Mouse (Mus musculus) C2C12 (cell line): ENCODE data around the gene Gm17660. TPM values are rescaled to one million over a fixed set of nuclear protein-coding genes. Genes with fewer than 3 reads are reported as not detected.

ENCODE experiments used
- H3K27me3 ChIP-seq: one replicate; pipeline ENCODE4 v1.6.1; 2011; ENCODE audit not compliant: control insufficient read depth, insufficient read depth, insufficient read length
- H3K36me3 ChIP-seq: one replicate; pipeline ENCODE4 v1.6.1; 2011; ENCODE audit not compliant: control insufficient read depth, insufficient read depth
- H3K4me3 ChIP-seq: one replicate; pipeline ENCODE4 v1.5.1; 2011; ENCODE audit warnings: mild to moderate bottlenecking, control low read depth; ENCODE audit not compliant: poor library complexity, insufficient read depth, severe bottlenecking
- H3K79me2 ChIP-seq: one replicate; pipeline ENCODE4 v1.6.1; 2011; ENCODE audit not compliant: control insufficient read depth, insufficient read depth
- H3K79me3 ChIP-seq: one replicate; pipeline ENCODE4 v1.6.1; 2011; ENCODE audit warnings: low read depth, control low read depth
- H3ac ChIP-seq: one replicate; pipeline ENCODE3; 2011; ENCODE audit warnings: low read depth; ENCODE audit not compliant: control insufficient read depth, insufficient read length
- CEBPB ChIP-seq: IDR thresholded peaks from one replicate; pipeline ENCODE4 v1.6.1; 2011; ENCODE audit warnings: low read depth, mild to moderate bottlenecking, control low read depth, moderate library complexity
- CTCF ChIP-seq: IDR thresholded peaks from one replicate; pipeline ENCODE4 v1.5.1; 2011; ENCODE audit not compliant: control insufficient read depth, insufficient read depth, insufficient read length
- FOSL1 ChIP-seq: IDR thresholded peaks from one replicate; pipeline ENCODE4 v1.8.0; 2011; ENCODE audit warnings: mild to moderate bottlenecking, low read length; ENCODE audit not compliant: poor library complexity, insufficient read depth, severe bottlenecking
- MAX ChIP-seq: IDR thresholded peaks from one replicate; pipeline ENCODE4 v1.6.1; 2011; ENCODE audit warnings: mild to moderate bottlenecking, control low read depth
- MYOD1 ChIP-seq: IDR thresholded peaks from one replicate; pipeline ENCODE4 v1.6.1; 2011; ENCODE audit warnings: low read depth; ENCODE audit not compliant: control insufficient read depth, insufficient read length
- MYOG ChIP-seq: IDR thresholded peaks from one replicate; pipeline ENCODE4 v1.6.1; 2011; ENCODE audit not compliant: control insufficient read depth, insufficient read length; ENCODE audit errors: extremely low read depth
- USF1 ChIP-seq: IDR thresholded peaks from one replicate; pipeline ENCODE4 v1.6.1; 2011; ENCODE audit warnings: low read depth, mild to moderate bottlenecking, control low read depth, moderate library complexity
- polyA plus RNA-seq: library from polyadenylated mRNA; unstranded; fragments of >200 nt; fragmentation: generic; extraction: Trizol; gene quantifications from one replicate; pipeline ENCODE4 v1.2.1, GENCODE M21; 2012; ENCODE audit warnings: missing spikeins

Gene Gm17660
- polyA plus RNA-seq, 1 experiment: not detected

DNA sequence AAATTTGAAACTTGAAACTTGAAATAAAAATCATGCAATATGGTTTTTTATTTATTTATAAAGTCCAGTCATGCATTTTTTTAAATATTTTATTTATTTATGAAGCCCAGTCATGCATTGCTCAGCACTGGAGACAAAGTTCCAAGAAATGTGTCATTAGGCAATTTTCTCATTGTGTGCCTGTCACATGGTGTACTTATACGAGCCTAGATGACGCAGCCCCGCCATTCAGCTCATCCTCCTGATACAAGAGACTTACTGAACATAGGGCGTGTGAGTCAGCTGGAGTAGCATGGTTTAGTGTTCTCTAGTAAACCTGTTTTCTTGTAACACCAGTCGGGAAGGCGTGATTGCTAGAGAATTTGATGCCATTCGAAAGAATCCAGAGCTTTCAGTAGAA lies 21.1 kb downstream of the Gm17660 start:
- Histone ChIP-seq H3ac (no peak overlapping the region), H3K4me3 (no peak overlapping the region), H3K36me3 (peaks cover 49% of the 10 kb centered on the region), H3K79me2 (peaks cover 17% of the 10 kb centered on the region), H3K79me3 (no peaks in the 10 kb centered on the region), H3K27me3 (no peaks in the 10 kb centered on the region)
- TF ChIP-seq MYOD1 (no peak), CEBPB (peak; percentile 70), MYOG (no peak), MAX (peak; percentile 74), CTCF (no peak), USF1 (peak; percentile 90), FOSL1 (peak; percentile 24)

- Histone ChIP-seq H3K4me3 (no peak overlapping the region), H3K79me2 (peaks cover 17% of the 10 kb centered on the region), H3ac (no peak overlapping the region), H3K36me3 (peaks cover 52% of the 10 kb centered on the region), H3K27me3 (no peaks in the 10 kb centered on the region), H3K79me3 (no peaks in the 10 kb centered on the region)
- TF ChIP-seq MYOG (no peak), FOSL1 (no peak), MYOD1 (no peak), CTCF (no peak), MAX (no peak), USF1 (no peak), CEBPB (no peak)
Observed at GRCm38 (mm10) chr5:104055816-104056215, 21.6 kb downstream of the Gm17660 start.

DNA sequence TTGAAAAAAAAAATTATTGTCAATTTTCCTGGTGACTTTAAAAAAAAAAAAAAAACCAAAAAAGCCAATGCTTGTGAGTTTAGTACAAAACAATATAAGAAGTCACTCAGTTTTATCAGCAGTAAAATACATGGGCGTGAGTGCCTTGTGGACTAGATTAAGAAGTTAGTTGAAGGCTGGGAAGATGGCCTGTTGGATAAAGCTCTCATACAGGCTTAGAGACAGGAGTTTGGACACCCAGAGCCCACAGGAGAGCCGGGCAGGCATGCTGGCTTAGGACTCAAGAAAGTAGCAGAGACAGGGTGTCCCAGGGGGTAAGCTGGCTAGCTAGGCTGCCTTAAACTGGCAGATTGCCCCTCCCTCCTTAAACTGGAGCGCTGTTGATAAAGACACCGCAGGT lies 22.5 kb downstream of the Gm17660 start:
- Histone ChIP-seq H3K36me3 (peaks cover 54% of the 10 kb centered on the region), H3K4me3 (no peak overlapping the region), H3ac (no peak overlapping the region), H3K79me3 (peaks cover 5% of the 10 kb centered on the region), H3K27me3 (no peaks in the 10 kb centered on the region), H3K79me2 (peaks cover 23% of the 10 kb centered on the region)
- TF ChIP-seq MYOG (no peak), CEBPB (no peak), CTCF (no peak), FOSL1 (no peak), MAX (no peak), USF1 (no peak), MYOD1 (no peak)

GRCm38 (mm10) chr5:104052956-104053355 lies 24.5 kb downstream of the Gm17660 start:
- no peaks in the 10 kb centered on the region for H3K27me3 ChIP-seq
- no peak overlapping the region for H3ac ChIP-seq
- TF ChIP-seq CTCF (no peak), USF1 (no peak), FOSL1 (no peak), MAX (no peak), MYOG (no peak), CEBPB (no peak), MYOD1 (no peak)
- H3K4me3 ChIP-seq: no peak overlapping the region
- H3K36me3 ChIP-seq: peaks cover 35% of the 10 kb centered on the region
- H3K79me2 ChIP-seq: peaks cover 40% of the 10 kb centered on the region
- H3K79me3 ChIP-seq: peaks cover 7% of the 10 kb centered on the region

GRCm38 (mm10) chr5:104048139-104048538 lies 29.3 kb downstream of the Gm17660 start:
- H3K36me3 ChIP-seq: peaks cover 27% of the 10 kb centered on the region
- TF ChIP-seq MYOG: no peak
- TF ChIP-seq USF1: no peak
- TF ChIP-seq CTCF: no peak
- no peak for TF ChIP-seq MYOD1
- TF ChIP-seq CEBPB: no peak
- no peak for TF ChIP-seq MAX
- no peak for TF ChIP-seq FOSL1
- peaks cover 10% of the 10 kb centered on the region for H3K79me3 ChIP-seq
- peak overlapping the region; percentile 66 for H3K4me3 ChIP-seq
- H3K79me2 ChIP-seq: peaks cover 44% of the 10 kb centered on the region
- H3ac ChIP-seq: no peak overlapping the region
- no peaks in the 10 kb centered on the region for H3K27me3 ChIP-seq

DNA sequence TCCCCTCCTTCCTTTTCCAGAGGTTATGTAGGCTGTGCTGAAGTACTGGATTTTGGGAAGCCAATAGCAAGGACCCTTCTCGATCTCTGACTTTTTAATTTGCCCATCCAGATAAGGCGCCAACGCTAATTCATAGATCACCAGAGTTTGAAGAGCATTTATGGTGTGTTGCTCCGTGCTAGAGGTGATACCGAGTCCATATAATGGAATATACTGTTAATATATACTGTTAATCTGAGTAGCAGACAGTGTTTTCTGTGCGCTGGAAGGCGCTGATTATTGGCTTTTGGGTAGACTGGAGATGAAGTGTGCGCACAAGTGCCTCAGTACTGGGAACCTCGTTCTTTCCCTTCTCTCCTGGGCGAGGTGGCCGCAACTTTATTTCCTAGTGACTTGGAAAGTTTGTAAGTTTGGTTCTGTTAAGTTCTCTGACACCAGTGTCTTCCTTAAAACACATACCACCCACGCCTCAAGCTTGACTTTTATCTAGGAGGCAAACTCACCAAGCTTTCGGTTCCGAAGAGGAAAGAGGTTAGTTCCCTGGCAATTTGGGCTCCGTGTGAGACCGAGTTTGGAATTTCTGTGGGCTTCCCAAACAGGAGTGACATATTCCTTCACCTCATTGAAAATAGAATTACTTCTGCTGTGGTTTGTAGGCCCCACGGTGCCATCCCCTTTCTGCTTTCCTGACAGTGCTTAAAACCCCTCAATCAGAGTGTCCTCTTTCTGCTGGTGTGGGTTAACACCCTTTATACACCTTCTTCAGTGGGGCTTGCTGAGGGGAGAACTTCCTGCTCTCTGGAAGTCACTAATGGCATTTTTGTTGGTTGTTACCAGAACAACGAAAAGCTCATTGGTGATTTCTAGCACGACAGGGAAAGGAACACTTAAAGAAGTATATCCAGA lies 30.0 kb downstream of the Gm17660 start:
- H3K79me3 ChIP-seq: peaks cover 10% of the 10 kb centered on the region
- H3K36me3 ChIP-seq: peaks cover 25% of the 10 kb centered on the region
- TF ChIP-seq MYOD1 (no peak), USF1 (no peak), MYOG (no peak), CEBPB (no peak), CTCF (no peak), MAX (no peak), FOSL1 (no peak)
- H3ac ChIP-seq: peak overlapping the region; percentile 76
- H3K27me3 ChIP-seq: no peaks in the 10 kb centered on the region
- peak overlapping the region; percentile 66 for H3K4me3 ChIP-seq
- H3K79me2 ChIP-seq: peaks cover 37% of the 10 kb centered on the region
